Mouse (Mus musculus) small intestine, adult 2 months (tissue): Measurements from ENCODE around the gene Pde7b.

Experiments
- CTCF ChIP-seq: fragments of 200-500 bp; IDR thresholded peaks from 2 replicates; pipeline ENCODE4 v1.5.1; 2012; ENCODE audit warnings: low read depth, mild to moderate bottlenecking, control low read depth, inconsistent platforms, low read length, moderate library complexity, mixed read lengths; ENCODE audit not compliant: insufficient replicate concordance, insufficient read length; ENCODE audit errors: extremely low read depth
- POLR2A ChIP-seq: fragments of 200-500 bp; IDR thresholded peaks from 2 replicates; pipeline ENCODE4 v1.6.1; 2012; ENCODE audit warnings: low read depth, mild to moderate bottlenecking, control low read depth, inconsistent platforms, low read length, moderate library complexity

- TF ChIP-seq CTCF (no peak), POLR2A (no peak)
Measured at GRCm38 (mm10) chr10:20463941-20464340, 260.9 kb downstream of the Pde7b start.
